Mouse (Mus musculus) hematopoietic stem cell, adult 5-6 weeks (primary cell): ENCODE data around the gene Triap1. TPM values are rescaled to one million over a fixed set of nuclear protein-coding genes. Genes with fewer than 3 reads are reported as not detected.
"Not testable (repeated sequence)": the region's sequence is repeated elsewhere in the genome, so short reads cannot be mapped to it uniquely, and the experiment has no call there.

Source experiments
- ATAC-seq, 2 experiments: fragments of 125-278 bp in 1 of 2; replicated peaks in 1 of 2; 2 replicates each; pipeline ENCODE4 v1.8.0; 2016 to 2017; ENCODE audit warnings: inconsistent platforms in 2 of 2, mild to moderate bottlenecking in 2 of 2, moderate number of reproducible peaks in 2 of 2, low read depth in 1 of 2, moderate TSS enrichment in 1 of 2; ENCODE audit not compliant: low FRiP score in 2 of 2, poor library complexity in 2 of 2, severe bottlenecking in 2 of 2, insufficient read depth in 1 of 2, low TSS enrichment in 1 of 2
- total RNA-seq: library from RNA; stranded (forward); fragments of 172-1452, 232-1000 nt; gene quantifications from 2 replicates; pipeline ENCODE4 v1.2.3, GENCODE M21; 2017

Gene Triap1
- total RNA-seq, 1 experiment from 2014 or later, result 8.6 TPM

- no peak for ATAC-seq
These were observed 23.8 kb downstream of the Triap1 start for GRCm38 (mm10) chr5:115364782-115365181.

GRCm38 (mm10) chr5:115371736-115372135 lies 30.7 kb downstream of the Triap1 start:
- ATAC-seq, result no peak

- ATAC-seq, result no peak
These were observed 32.6 kb downstream of the Triap1 start for GRCm38 (mm10) chr5:115373441-115374203.

GRCm38 (mm10) chr5:115374204-115374820 lies 33.3 kb downstream of the Triap1 start:
- no peak for ATAC-seq

- ATAC-seq, result no peak
These were observed 34.4 kb downstream of the Triap1 start for GRCm38 (mm10) chr5:115375436-115375835.

GRCm38 (mm10) chr5:115378882-115379281 lies 37.9 kb downstream of the Triap1 start:
- not testable (repeated sequence) for ATAC-seq

GRCm38 (mm10) chr5:115391935-115392334 lies 50.9 kb downstream of the Triap1 start:
- no peak for ATAC-seq

GRCm38 (mm10) chr5:115392969-115393368 lies 51.9 kb downstream of the Triap1 start:
- no peak for ATAC-seq

Other genes with a start within 250 kb of the Triap1 start
- 0.50 TPM in 1 of 2 replicates, not detected in the other for gene Gm10401, start 242.9 kb upstream of the Triap1 start, total RNA-seq
- gene Acads, start 221.9 kb upstream of the Triap1 start, total RNA-seq, result 15.9 and 18.0 TPM in 2 replicates
- 12.8 and 14.2 TPM in 2 replicates for gene Unc119b, start 206.2 kb upstream of the Triap1 start, total RNA-seq
- 225 and 241 TPM in 2 replicates for gene Mlec, start 183.0 kb upstream of the Triap1 start, total RNA-seq
- not detected in 2 replicates for gene Cabp1, start 146.8 kb upstream of the Triap1 start, total RNA-seq
- gene Pop5, start 105.4 kb upstream of the Triap1 start, total RNA-seq, result 67.4 and 94.4 TPM in 2 replicates
- 50.7 and 55.9 TPM in 2 replicates for gene Rnf10, start 68.3 kb upstream of the Triap1 start, total RNA-seq
- 39.0 and 55.3 TPM in 2 replicates for gene Coq5, start 61.6 kb upstream of the Triap1 start, total RNA-seq
- 198 and 266 TPM in 2 replicates for gene Dynll1, start 40.2 kb upstream of the Triap1 start, total RNA-seq
- gene Srsf9, start 14.0 kb upstream of the Triap1 start, total RNA-seq, result 82.0 and 105 TPM in 2 replicates
- 14.1 and 14.3 TPM in 2 replicates for gene Gatc, start within 50 bp of the Triap1 start, total RNA-seq
- 38.2 and 63.4 TPM in 2 replicates for gene Cox6a1, start 7.8 kb downstream of the Triap1 start, total RNA-seq
- gene Msi1, start 88.4 kb downstream of the Triap1 start, total RNA-seq, result not detected in 2 replicates
- gene Pla2g1b, start 125.0 kb downstream of the Triap1 start, total RNA-seq, result not detected in 2 replicates
- gene Sirt4, start 143.5 kb downstream of the Triap1 start, total RNA-seq, result 6.0 and 10.4 TPM in 2 replicates
- 57.2 and 118 TPM in 2 replicates for gene Pxn, start 165.5 kb downstream of the Triap1 start, total RNA-seq
- gene Rplp0, start 218.2 kb downstream of the Triap1 start, total RNA-seq, result 1,280 and 1,726 TPM in 2 replicates
- 31.4 and 34.5 TPM in 2 replicates for gene Gcn1l1, start 224.0 kb downstream of the Triap1 start, total RNA-seq